Mouse (Mus musculus) forebrain, embryonic 15.5 days (tissue): ENCODE measurements at regions not wholly inside any gene's neighbourhood (a gene's known extent, or its start where the extent isn't known, plus 50 kb on each side); places are given as distances from the start of the nearest gene placed in this dataset.
A peak's percentile ranks its signal among the peaks of the same experiment; 100 is the strongest.

Experiments used
- ATAC-seq: fragments of 200-750 bp; cut with Nextera tagmentation; replicated peaks from 2 replicates; pipeline ENCODE4 v1.8.0; 2017; ENCODE audit warnings: mild to moderate bottlenecking, moderate TSS enrichment, moderate library complexity
- H3K27ac ChIP-seq: fragments of 300-500 bp; sonication (generic); replicated peaks from 2 replicates; pipeline ENCODE4 v1.5.1; 2015; ENCODE audit warnings: mild to moderate bottlenecking, inconsistent platforms
- H3K27me3 ChIP-seq: fragments of 300-500 bp; sonication (generic); 2 replicates; pipeline ENCODE4 v1.6.1; 2015; ENCODE audit warnings: inconsistent platforms
- H3K36me3 ChIP-seq: fragments of 300-500 bp; sonication (generic); 2 replicates; pipeline ENCODE4 v1.6.1; 2015; ENCODE audit warnings: mild to moderate bottlenecking, inconsistent platforms
- H3K4me1 ChIP-seq: fragments of 300-500 bp; sonication (generic); 2 replicates; pipeline ENCODE4 v1.6.1; 2015; ENCODE audit warnings: inconsistent platforms
- H3K4me2 ChIP-seq: fragments of 300-500 bp; sonication (generic); replicated peaks from 2 replicates; pipeline ENCODE4 v1.6.1; 2015; ENCODE audit warnings: mild to moderate bottlenecking, inconsistent platforms
- H3K4me3 ChIP-seq: fragments of 300-500 bp; sonication (generic); 2 replicates; pipeline ENCODE4 v1.5.1; 2015; ENCODE audit warnings: mild to moderate bottlenecking, inconsistent platforms
- H3K9ac ChIP-seq: fragments of 300-500 bp; sonication (generic); replicated peaks from 2 replicates; pipeline ENCODE4 v1.6.1; 2015; ENCODE audit warnings: mild to moderate bottlenecking, inconsistent platforms
- H3K9me3 ChIP-seq: fragments of 300-500 bp; sonication (generic); 2 replicates; pipeline ENCODE4 v1.6.1; 2016; ENCODE audit warnings: inconsistent platforms
- WGBS: fragments of 180-500 bp; shearing (Covaris S2); methylation state at CpG from one replicate; pipeline ENCODE4 v1.1.7; 2015; ENCODE audit warnings: mixed read lengths; 5-methylcytosine and 5-hydroxymethylcytosine counted together

DNA sequence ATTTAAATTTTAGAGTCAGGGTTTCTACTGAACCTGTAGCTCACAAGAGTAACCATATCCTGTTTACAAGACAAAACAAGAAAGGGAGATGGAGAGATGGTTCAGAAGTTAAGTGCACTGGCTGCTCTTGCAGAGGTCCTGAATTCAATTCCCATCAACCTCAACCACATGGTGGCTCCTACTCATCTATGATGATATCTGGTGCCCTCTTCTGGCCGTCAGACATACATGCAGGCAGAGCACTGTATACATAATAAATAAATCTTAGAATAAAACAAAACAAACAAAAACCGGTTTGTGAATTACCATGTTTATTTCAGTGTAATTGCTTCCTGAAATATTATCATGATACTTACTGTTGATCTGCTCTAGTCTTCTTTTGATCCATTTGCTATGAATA is 845.4 kb downstream of the Pcdh18 start:
- Histone ChIP-seq H3K9me3 (no peaks in the 10 kb centered on the region), H3K4me3 (no peak overlapping the region), H3K4me2 (no peak overlapping the region), H3K27me3 (no peaks in the 10 kb centered on the region), H3K9ac (no peak overlapping the region), H3K4me1 (no peaks in the 10 kb centered on the region), H3K27ac (no peak overlapping the region), H3K36me3 (no peaks in the 10 kb centered on the region)
- no peak for ATAC-seq
- 69% methylated on average over 2 of the region's 2 CpGs for WGBS

DNA sequence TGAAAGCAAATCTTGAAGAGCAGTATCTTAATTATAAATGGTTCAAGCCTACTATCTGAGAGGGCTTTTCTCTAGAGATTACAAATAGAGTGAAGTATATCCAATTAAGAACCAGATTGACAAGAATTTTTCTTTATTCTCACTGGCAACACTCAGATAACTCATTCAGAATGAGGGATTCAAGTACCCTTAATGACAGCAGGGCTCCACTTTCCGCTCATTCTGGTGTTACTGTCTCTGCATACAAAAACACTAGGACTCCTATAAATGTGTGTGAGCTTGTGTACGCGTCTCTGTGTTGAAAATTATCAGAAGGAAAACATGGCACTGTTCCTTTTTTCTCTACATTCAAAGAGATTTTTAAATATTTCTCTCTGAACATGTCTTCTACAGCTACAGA is 866.7 kb downstream of the Pcdh18 start:
- Histone ChIP-seq H3K4me1 (0 out of 2 replicates have a peak, but pooled peaks cover 3% of the 10 kb centered on the region), H3K27ac (no peak overlapping the region), H3K4me3 (no peak overlapping the region), H3K9me3 (no peaks in the 10 kb centered on the region), H3K9ac (no peak overlapping the region), H3K4me2 (no peak overlapping the region), H3K36me3 (no peaks in the 10 kb centered on the region), H3K27me3 (no peaks in the 10 kb centered on the region)
- ATAC-seq = no peak
- 53% methylated on average over 3 of the region's 3 CpGs for WGBS

DNA sequence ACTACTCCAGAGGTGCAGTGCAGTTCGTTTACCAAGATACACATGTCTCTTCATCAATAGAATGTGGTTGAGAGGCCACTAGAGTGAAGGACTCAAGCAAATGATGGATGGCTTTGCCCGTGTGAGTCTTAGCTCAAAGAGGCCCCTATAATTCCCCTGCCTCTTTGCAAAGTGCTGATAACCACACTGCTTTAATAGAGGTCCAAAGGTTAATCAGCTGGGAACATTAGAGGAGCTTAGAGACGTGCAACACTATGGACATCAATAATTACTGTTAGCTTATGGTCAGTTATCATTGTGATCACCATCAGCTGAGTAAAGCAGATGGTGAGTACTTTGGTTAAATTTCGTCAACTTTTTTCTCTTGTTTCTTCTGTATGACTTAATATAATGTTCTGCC is 869.2 kb downstream of the Pcdh18 start:
- no peak for ATAC-seq
- no peak overlapping the region for H3K4me3 ChIP-seq
- H3K4me1 ChIP-seq = 0 out of 2 replicates have a peak, but pooled peaks cover 3% of the 10 kb centered on the region
- no peaks in the 10 kb centered on the region for H3K27me3 ChIP-seq
- no peak overlapping the region for H3K9ac ChIP-seq
- no peak overlapping the region for H3K4me2 ChIP-seq
- 56% methylated on average over 4 of the region's 4 CpGs for WGBS
- H3K9me3 ChIP-seq = no peaks in the 10 kb centered on the region
- H3K27ac ChIP-seq = no peak overlapping the region
- H3K36me3 ChIP-seq = no peaks in the 10 kb centered on the region

DNA sequence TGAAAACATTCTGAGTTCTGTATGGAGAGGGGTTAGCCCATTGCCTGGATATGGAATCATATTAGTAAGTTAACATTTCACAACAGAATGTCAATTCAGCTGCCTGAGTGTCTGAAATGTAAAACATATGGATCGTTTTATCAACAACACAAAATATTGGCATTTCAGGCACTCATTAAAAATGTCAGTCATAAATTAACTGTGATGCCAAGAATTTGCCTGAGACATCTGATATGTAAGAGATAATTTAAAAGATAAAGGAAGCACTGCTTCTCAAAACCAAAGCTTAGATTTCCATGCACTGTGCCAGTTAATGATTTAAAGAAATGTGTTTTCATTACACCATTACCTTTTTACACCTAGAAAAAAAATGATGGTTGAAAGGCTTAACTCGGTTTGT is 887.6 kb downstream of the Pcdh18 start:
- H3K27ac ChIP-seq = no peak overlapping the region
- no peaks in the 10 kb centered on the region for H3K36me3 ChIP-seq
- no peak overlapping the region for H3K9ac ChIP-seq
- H3K4me1 ChIP-seq = no peaks in the 10 kb centered on the region
- peak; percentile 48; the same call in 1 of the 2 replicates for ATAC-seq
- no peaks in the 10 kb centered on the region for H3K27me3 ChIP-seq
- WGBS = 59% methylated on average over 2 of the region's 2 CpGs
- no peak overlapping the region for H3K4me3 ChIP-seq
- no peaks in the 10 kb centered on the region for H3K9me3 ChIP-seq
- no peak overlapping the region for H3K4me2 ChIP-seq

DNA sequence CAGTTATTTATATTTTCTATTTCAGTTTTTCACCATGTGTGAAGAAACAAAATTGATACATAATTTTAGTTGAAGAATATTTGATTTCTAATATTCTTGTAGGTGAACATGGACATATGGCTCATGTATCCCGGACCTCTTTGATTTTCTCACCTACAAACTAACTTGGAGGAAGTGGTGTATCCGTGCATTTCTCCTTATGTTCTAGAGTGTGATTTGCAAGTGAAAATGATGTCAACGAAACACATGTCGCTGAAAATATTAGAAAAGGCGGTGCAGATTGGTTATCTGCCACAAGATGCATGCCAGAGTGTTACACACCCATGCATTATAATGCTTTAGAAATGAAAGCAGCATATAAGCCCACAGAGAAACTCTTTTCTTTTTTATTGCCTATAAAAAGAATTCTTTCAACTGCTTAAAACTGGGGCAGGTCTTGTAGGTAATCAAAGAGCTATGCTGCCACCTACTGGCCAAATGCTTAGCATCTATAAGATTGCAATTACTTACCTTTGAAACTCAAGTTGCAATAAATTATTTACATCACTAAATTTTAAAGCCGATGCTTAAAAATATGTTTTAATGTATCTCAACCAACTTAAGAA is 911.0 kb downstream of the Pcdh18 start:
- Histone ChIP-seq H3K9me3 (no peaks in the 10 kb centered on the region), H3K4me1 (peaks cover 9% of the 10 kb centered on the region; the same call in 1 of the 2 replicates), H3K27ac (no peak overlapping the region), H3K36me3 (no peaks in the 10 kb centered on the region), H3K9ac (no peak overlapping the region), H3K4me2 (no peak overlapping the region), H3K4me3 (no peak overlapping the region), H3K27me3 (no peaks in the 10 kb centered on the region)
- WGBS = 31% methylated on average over 6 of the region's 6 CpGs
- ATAC-seq = peak; percentile 87

DNA sequence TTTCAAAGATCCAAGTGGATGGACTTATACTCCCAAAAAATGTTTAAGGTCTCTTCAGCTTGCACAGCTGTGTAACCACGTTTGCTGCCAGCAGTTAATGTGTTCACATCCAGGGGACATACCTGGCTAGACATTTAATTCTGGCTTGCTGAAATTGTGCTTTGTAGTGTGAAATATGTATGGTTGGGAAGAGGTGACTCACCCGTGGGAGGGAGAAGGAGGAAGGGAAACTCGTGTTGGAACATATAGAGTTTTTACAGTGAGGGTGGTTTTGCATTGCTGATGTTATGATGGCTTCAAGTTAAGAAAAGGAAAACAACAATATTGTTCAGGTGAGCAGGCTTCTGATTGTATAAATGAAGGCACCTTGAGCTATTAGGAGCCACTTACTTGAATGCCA is 916.4 kb downstream of the Pcdh18 start:
- Histone ChIP-seq H3K9ac (no peak overlapping the region), H3K4me2 (no peak overlapping the region), H3K27ac (no peak overlapping the region), H3K4me3 (no peak overlapping the region), H3K36me3 (no peaks in the 10 kb centered on the region), H3K27me3 (no peaks in the 10 kb centered on the region), H3K9me3 (no peaks in the 10 kb centered on the region), H3K4me1 (peaks cover 2% of the 10 kb centered on the region; the same call in 1 of the 2 replicates)
- no peak for ATAC-seq
- 81% methylated on average over 3 of the region's 3 CpGs for WGBS

DNA sequence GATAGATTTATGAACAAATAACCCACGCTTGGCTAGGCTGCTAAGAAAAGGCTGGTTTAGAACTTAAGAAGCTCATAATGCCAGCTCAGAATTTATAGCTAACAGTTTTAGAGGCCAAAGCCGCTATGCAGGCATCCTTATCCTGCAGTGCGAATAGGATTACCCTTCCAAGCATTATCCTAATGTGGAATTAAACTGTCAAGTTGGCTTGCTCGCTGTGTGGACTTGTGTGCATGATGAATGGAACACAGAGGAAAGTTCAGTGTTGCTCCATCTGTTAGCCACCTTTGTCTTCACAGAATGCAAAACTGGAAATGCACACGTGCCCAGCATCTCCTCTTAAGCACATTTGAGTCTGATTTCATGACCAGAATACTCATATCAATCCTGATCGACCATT is 933.8 kb downstream of the Pcdh18 start:
- WGBS = 39% methylated on average over 6 of the region's 6 CpGs
- Histone ChIP-seq H3K9ac (no peak overlapping the region), H3K4me1 (no peaks in the 10 kb centered on the region), H3K27me3 (no peaks in the 10 kb centered on the region), H3K4me2 (no peak overlapping the region), H3K27ac (no peak overlapping the region), H3K36me3 (no peaks in the 10 kb centered on the region), H3K4me3 (no peak overlapping the region), H3K9me3 (no peaks in the 10 kb centered on the region)
- ATAC-seq = no peak

DNA sequence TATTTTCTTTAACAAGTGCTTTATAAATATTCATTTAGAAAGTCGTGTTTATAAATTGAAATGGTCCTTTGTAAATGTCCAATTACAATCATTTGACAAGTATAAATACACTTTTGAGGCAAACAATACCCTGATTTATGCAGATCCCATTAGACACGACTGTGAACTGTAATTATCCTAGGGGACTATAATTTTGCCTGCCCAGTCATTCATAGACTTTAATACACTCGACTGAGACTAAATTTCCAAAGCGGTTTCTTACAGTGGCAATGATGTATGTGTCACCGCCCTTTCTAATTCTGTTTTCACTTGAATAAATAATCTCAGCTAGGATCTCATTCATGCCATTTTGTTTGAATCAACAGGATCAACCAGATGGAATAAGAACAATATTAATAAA is 952.7 kb downstream of the Pcdh18 start:
- peak; percentile 86 for ATAC-seq
- H3K4me2 ChIP-seq = no peak overlapping the region
- H3K4me1 ChIP-seq = no peaks in the 10 kb centered on the region
- H3K4me3 ChIP-seq = no peak overlapping the region
- 0 out of 2 replicates have a peak, but pooled peaks cover 3% of the 10 kb centered on the region for H3K27me3 ChIP-seq
- peaks cover 3% of the 10 kb centered on the region; the same call in 1 of the 2 replicates for H3K9me3 ChIP-seq
- no peaks in the 10 kb centered on the region for H3K36me3 ChIP-seq
- WGBS = 15% methylated on average over 5 of the region's 5 CpGs
- no peak overlapping the region for H3K9ac ChIP-seq
- no peak overlapping the region for H3K27ac ChIP-seq

DNA sequence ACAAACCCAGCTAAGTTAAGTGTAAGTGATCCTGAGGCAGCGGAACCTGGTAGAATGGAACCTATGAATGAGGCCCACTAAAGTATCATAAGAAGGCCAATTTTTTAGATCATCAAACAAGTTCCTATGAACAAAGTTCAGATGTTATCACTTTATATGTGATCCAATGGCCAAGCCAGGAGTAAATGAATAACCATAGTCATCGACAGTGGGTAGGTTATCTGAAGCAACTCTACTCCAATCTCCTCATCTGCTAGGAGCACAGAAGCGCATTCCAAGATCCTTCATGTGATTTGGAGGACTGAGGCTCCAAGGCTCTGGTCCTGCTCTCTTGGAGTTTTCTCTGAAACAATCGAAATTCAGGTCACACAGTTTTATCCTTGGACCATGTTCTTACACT is 985.4 kb downstream of the Pcdh18 start:
- H3K4me2 ChIP-seq = no peak overlapping the region
- no peaks in the 10 kb centered on the region for H3K9me3 ChIP-seq
- H3K4me3 ChIP-seq = no peak overlapping the region
- H3K9ac ChIP-seq = no peak overlapping the region
- no peaks in the 10 kb centered on the region for H3K36me3 ChIP-seq
- H3K4me1 ChIP-seq = no peaks in the 10 kb centered on the region
- 88% methylated on average over 4 of the region's 4 CpGs for WGBS
- no peak overlapping the region for H3K27ac ChIP-seq
- no peaks in the 10 kb centered on the region for H3K27me3 ChIP-seq
- no peak for ATAC-seq
